Mouse (Mus musculus) neural tube, postnatal 0 days (tissue): Measurements from ENCODE around the gene Crygb. TPM values are rescaled to one million over a fixed set of nuclear protein-coding genes. Genes with fewer than 3 reads are reported as not detected.

ENCODE experiments used
- polyA plus RNA-seq: library from polyadenylated mRNA; unstranded; fragments of >200 nt; fragmentation: Nextera tagmentation; extraction: Ambion mirVana; gene quantifications from 2 replicates; pipeline ENCODE4 v1.2.1, GENCODE M21; 2015

The Crygb gene
- polyA plus RNA-seq = 1.3 and 2.0 TPM in 2 replicates

GRCm38 (mm10) chr1:65082188-65082587 lies at the start of gene Crygb:
Gene Crygb, minus strand, starts transcription at chr1:65082288.

GRCm38 (mm10) chr1:65122574-65123372 lies 40.7 kb upstream of the Crygb start, which contains the start of gene D630023F18Rik:
Gene D630023F18Rik, minus strand, starts transcription at chr1:65123214.

GRCm38 (mm10) chr1:65119438-65119837 lies 37.4 kb upstream of the Crygb start, which contains the start of gene Gm28845:
Gene Gm28845, minus strand, starts transcription at chr1:65119558.

GRCm38 (mm10) chr1:65103273-65103672 lies 21.2 kb upstream of the Crygb start, which contains the start of gene Cryga:
Gene Cryga, minus strand, starts transcription at chr1:65103373.

DNA sequence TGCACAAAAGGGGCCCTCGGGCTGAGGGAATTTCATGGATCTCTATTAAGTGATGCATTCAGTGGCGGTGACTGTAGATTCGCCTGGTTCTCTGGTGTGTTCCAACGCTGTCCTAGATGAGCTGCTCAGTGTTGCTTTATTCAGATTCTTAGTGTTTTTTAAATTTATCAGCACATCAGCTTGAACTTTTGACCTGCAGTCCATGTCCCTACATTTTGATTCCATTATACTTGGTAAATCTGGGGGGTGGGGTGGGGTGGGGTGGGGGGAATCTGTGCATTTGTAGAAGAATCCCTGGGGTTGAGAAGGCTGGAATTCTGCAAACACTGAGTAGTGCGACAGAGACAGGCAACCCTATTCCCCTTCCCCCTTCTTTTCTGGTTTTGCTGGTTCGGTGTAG lies 8.5 kb downstream of the Crygb start, which contains the start of gene Crygc:
Crygc (minus strand) TSS at position 101 of the 400 bp plus-strand sequence.

GRCm38 (mm10) chr1:65063352-65063751 lies 18.7 kb downstream of the Crygb start, which contains the start of gene Crygd:
Gene Crygd, minus strand, starts transcription at chr1:65063452.

DNA sequence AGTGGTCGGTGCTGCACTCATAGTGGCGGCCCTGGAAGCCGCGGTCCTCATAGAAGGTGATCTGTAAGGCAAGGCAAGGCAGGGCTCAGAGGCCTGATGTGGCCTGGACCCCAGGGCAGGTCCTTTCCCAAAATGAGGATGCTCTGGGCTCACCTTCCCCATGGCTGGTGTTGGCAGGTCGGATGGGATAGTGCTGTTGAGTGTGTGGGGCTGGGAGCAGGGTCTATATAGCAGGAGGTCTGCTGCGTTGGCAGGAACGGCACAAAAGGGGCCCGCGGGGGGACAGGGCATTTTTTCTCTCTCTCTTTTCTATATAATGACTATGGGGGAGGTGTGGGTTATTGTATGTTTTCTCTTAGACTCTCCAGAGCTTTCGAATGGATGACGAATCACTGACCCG lies 31.1 kb downstream of the Crygb start, which contains the start of gene Cryge:
Cryge (minus strand) TSS at position 198 of the 400 bp plus-strand sequence.

DNA sequence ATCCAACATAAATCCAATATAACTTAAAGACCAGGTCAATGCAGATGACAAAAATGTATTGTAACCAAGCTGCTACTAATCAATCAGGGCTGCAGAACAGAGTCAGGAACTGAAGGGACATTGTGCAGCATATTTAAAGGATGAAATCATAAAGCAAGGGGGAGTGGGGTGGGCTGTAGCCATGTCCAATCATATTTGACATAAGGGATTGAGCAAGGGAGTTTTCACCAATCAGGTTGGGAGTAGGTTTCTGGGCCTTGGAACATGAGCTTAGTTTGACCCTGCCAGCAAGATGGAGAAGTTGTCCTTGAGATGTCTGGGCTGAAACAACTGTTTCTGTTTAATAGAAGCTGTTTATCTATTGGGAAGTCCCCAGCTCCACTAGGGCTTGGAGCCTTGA lies 49.4 kb downstream of the Crygb start, which contains the start of gene Akr1cl:
Akr1cl (minus strand) TSS at position 119 of the 400 bp plus-strand sequence.

Other genes with a start within 250 kb of the Crygb start
- gene Plekhm3, start 125.5 kb downstream of the Crygb start, polyA plus RNA-seq = 5.8 and 7.7 TPM in 2 replicates
- not detected in 2 replicates for gene Akr1cl, start 49.5 kb downstream of the Crygb start, polyA plus RNA-seq
- not detected in 2 replicates for gene Cryge, start 31.1 kb downstream of the Crygb start, polyA plus RNA-seq
- 0.45 TPM in 1 of 2 replicates, not detected in the other for gene Crygd, start 18.8 kb downstream of the Crygb start, polyA plus RNA-seq
- gene Crygc, start 8.6 kb downstream of the Crygb start, polyA plus RNA-seq = not detected in 2 replicates
- 1.3 and 1.6 TPM in 2 replicates for gene Cryga, start 21.1 kb upstream of the Crygb start, polyA plus RNA-seq
- gene Gm28845, start 37.3 kb upstream of the Crygb start, polyA plus RNA-seq = 0.39 and 0.52 TPM in 2 replicates
- 8.4 and 9.1 TPM in 2 replicates for gene D630023F18Rik, start 40.9 kb upstream of the Crygb start, polyA plus RNA-seq
- gene Idh1, start 104.2 kb upstream of the Crygb start, polyA plus RNA-seq = 261 and 277 TPM in 2 replicates
- gene Pikfyve, start 104.4 kb upstream of the Crygb start, polyA plus RNA-seq = 7.0 and 7.8 TPM in 2 replicates
- 4.4 TPM in 2 replicates for gene Pth2r, start 199.8 kb upstream of the Crygb start, polyA plus RNA-seq